Mouse (Mus musculus) midbrain, embryonic 13.5 days (tissue): ENCODE measurements around the gene Ctsh. TPM values are rescaled to one million over a fixed set of nuclear protein-coding genes. Genes with fewer than 3 reads are reported as not detected.

ENCODE experiments used
- ATAC-seq: fragments of 200-750 bp; cut with Nextera tagmentation; 2 replicates; pipeline ENCODE4 v1.8.0; 2017; ENCODE audit warnings: mild to moderate bottlenecking, moderate TSS enrichment, moderate library complexity
- H3K27ac ChIP-seq: fragments of 300-500 bp; sonication (generic); 2 replicates; pipeline ENCODE4 v1.5.1; 2015; ENCODE audit warnings: inconsistent platforms, mild to moderate bottlenecking, moderate library complexity
- H3K27me3 ChIP-seq: fragments of 300-500 bp; sonication (generic); 2 replicates; pipeline ENCODE4 v1.6.1; 2015; ENCODE audit warnings: mild to moderate bottlenecking, inconsistent platforms
- H3K36me3 ChIP-seq: fragments of 300-500 bp; sonication (generic); 2 replicates; pipeline ENCODE4 v1.6.1; 2015; ENCODE audit warnings: mild to moderate bottlenecking, inconsistent platforms
- H3K4me1 ChIP-seq: fragments of 300-500 bp; sonication (generic); replicated peaks from 2 replicates; pipeline ENCODE4 v1.6.1; 2015; ENCODE audit warnings: inconsistent platforms
- H3K4me2 ChIP-seq: fragments of 300-500 bp; sonication (generic); replicated peaks from 2 replicates; pipeline ENCODE4 v1.6.1; 2015; ENCODE audit warnings: moderate library complexity, mild to moderate bottlenecking, inconsistent platforms
- H3K4me3 ChIP-seq: fragments of 300-500 bp; sonication (generic); replicated peaks from 2 replicates; pipeline ENCODE4 v1.5.1; 2015; ENCODE audit warnings: mild to moderate bottlenecking, inconsistent platforms
- H3K9ac ChIP-seq: fragments of 300-500 bp; sonication (generic); replicated peaks from 2 replicates; pipeline ENCODE4 v1.6.1; 2015; ENCODE audit warnings: mild to moderate bottlenecking, inconsistent platforms
- H3K9me3 ChIP-seq: fragments of 300-500 bp; sonication (generic); 2 replicates; pipeline ENCODE4 v1.6.1; 2016; ENCODE audit warnings: mild to moderate bottlenecking, inconsistent platforms
- WGBS: fragments of 180-500 bp; shearing (Covaris S2); methylation state at CpG from one replicate; pipeline ENCODE4 v1.1.7; 2015; 5-methylcytosine and 5-hydroxymethylcytosine counted together
- polyA plus RNA-seq: library from polyadenylated mRNA; unstranded; fragments of >200 nt; fragmentation: Nextera tagmentation; extraction: Ambion mirVana; gene quantifications from 2 replicates; pipeline ENCODE4 v1.2.1, GENCODE M21; 2015

The Ctsh gene
- 13.4 and 13.9 TPM in 2 replicates for polyA plus RNA-seq

DNA sequence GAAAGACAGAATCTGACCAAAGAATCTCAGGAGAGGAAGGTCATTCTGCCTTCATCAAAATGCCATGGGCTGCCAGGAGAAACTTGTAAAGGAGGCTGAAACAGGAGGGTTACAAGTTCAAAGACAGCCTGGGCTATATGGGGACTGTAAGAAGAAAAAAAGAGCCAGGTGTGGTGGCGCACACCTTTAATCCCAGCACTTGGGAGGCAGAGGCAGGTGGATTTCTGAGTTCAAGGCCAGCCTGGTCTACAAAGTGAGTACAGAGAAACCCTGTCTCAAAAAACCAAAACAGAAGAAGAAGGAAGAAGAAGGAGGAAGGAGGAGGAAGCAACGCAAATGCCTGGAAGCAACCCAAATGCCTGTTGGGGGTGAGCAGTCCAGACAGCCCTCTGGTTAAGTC, at the start of gene Ctsh:
Ctsh (plus strand) TSS at position 301 of the 400 bp plus-strand sequence.
- WGBS: 81% methylated on average over 2 of the region's 2 CpGs
- peak within 1 kb of the TSS; percentile 84 for H3K4me2 ChIP-seq
- peak within 1 kb of the TSS; percentile 61 for H3K9ac ChIP-seq
- H3K9me3 ChIP-seq: no peaks in the 10 kb centered on the region
- no peak within 1 kb of the TSS for H3K27ac ChIP-seq
- peaks cover 4% of the 10 kb centered on the region; the same call in 1 of the 2 replicates for H3K27me3 ChIP-seq
- no peak for ATAC-seq
- H3K36me3 ChIP-seq: no peaks in the 10 kb centered on the region
- peak within 1 kb of the TSS; percentile 44 for H3K4me3 ChIP-seq
- H3K4me1 ChIP-seq: peaks cover 10% of the 10 kb centered on the region

DNA sequence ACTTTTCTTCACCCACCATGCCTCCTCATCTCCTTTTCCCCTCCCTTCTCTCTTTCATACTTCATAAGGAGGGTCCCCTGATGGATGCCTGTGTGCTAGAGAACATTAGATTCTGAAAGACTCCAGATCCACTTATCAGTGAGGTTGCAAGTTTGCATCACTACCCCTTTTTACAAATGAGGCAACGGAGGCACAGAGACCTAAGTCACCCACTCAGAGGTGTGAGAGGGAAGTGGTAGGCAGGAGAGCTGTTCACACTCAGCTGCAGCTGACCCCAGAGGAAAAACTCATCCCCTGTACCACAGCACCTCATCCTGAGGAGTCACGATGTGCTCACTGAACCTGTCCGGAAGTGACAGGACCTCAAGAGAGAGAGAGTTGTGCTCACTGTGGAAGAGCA, 47.5 kb upstream of the Ctsh start:
- Histone ChIP-seq H3K27me3 (no peaks in the 10 kb centered on the region), H3K4me1 (no peaks in the 10 kb centered on the region), H3K4me2 (no peak overlapping the region), H3K9me3 (no peaks in the 10 kb centered on the region), H3K9ac (no peak overlapping the region), H3K27ac (no peak overlapping the region), H3K36me3 (no peaks in the 10 kb centered on the region), H3K4me3 (no peak overlapping the region)
- ATAC-seq: no peak
- 94% methylated on average over 3 of the region's 3 CpGs for WGBS

GRCm38 (mm10) chr9:90007094-90007493, 46.9 kb upstream of the Ctsh start:
- Histone ChIP-seq H3K9ac (no peak overlapping the region), H3K4me2 (no peak overlapping the region), H3K9me3 (no peaks in the 10 kb centered on the region), H3K27me3 (no peaks in the 10 kb centered on the region), H3K4me1 (no peaks in the 10 kb centered on the region), H3K27ac (no peak overlapping the region), H3K4me3 (no peak overlapping the region), H3K36me3 (no peaks in the 10 kb centered on the region)
- 17% methylated on average over 2 of the region's 2 CpGs for WGBS
- ATAC-seq: no peak

GRCm38 (mm10) chr9:90008138-90008537, 45.8 kb upstream of the Ctsh start:
- ATAC-seq: 0 out of 2 replicates have a peak, but pooled peaks have one; percentile 34
- H3K9me3 ChIP-seq: no peaks in the 10 kb centered on the region

GRCm38 (mm10) chr9:90011849-90012248, 42.1 kb upstream of the Ctsh start:
- no peaks in the 10 kb centered on the region for H3K27me3 ChIP-seq
- no peaks in the 10 kb centered on the region for H3K9me3 ChIP-seq
- WGBS: 64% methylated on average over 2 of the region's 2 CpGs
- H3K4me1 ChIP-seq: no peaks in the 10 kb centered on the region
- H3K4me3 ChIP-seq: no peak overlapping the region
- ATAC-seq: no peak
- H3K9ac ChIP-seq: no peak overlapping the region
- no peak overlapping the region for H3K27ac ChIP-seq
- H3K4me2 ChIP-seq: no peak overlapping the region
- no peaks in the 10 kb centered on the region for H3K36me3 ChIP-seq

More at GRCm38 (mm10) chr9:90008138-90008537, 45.8 kb upstream of the Ctsh start:
- no peak overlapping the region for H3K27ac ChIP-seq
- H3K27me3 ChIP-seq: no peaks in the 10 kb centered on the region
- 86% methylated on average over 6 of the region's 6 CpGs for whole genome bisulfite sequencing
- no peak overlapping the region for H3K9ac ChIP-seq
- no peak overlapping the region for H3K4me2 ChIP-seq
- H3K4me1 ChIP-seq: no peaks in the 10 kb centered on the region
- no peak overlapping the region for H3K4me3 ChIP-seq
- no peaks in the 10 kb centered on the region for H3K36me3 ChIP-seq

DNA sequence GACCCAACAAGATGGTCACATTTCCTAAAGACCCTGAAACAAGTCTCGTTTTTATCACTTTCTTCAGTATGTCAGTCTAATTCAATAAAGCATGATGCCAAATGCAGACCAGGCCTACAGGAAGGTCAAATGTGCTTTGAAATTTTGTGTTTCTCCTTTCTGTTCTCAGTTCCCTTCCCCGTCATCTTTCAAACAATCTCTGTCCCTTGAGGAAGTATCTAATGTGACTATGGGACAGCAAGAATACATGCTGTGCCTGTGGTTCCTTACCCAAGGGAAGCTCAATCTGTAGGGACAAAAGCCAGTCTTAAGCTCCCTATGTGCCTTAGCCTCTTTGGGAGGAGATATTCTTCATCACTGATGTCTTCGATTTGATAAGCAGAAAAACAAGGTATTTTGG, 39.3 kb upstream of the Ctsh start:
- Histone ChIP-seq H3K4me1 (no peaks in the 10 kb centered on the region), H3K36me3 (no peaks in the 10 kb centered on the region), H3K27me3 (no peaks in the 10 kb centered on the region), H3K4me2 (no peak overlapping the region), H3K27ac (no peak overlapping the region), H3K9me3 (no peaks in the 10 kb centered on the region), H3K4me3 (no peak overlapping the region), H3K9ac (no peak overlapping the region)
- WGBS: 86% methylated on average over 3 of the region's 3 CpGs
- no peak for ATAC-seq

DNA sequence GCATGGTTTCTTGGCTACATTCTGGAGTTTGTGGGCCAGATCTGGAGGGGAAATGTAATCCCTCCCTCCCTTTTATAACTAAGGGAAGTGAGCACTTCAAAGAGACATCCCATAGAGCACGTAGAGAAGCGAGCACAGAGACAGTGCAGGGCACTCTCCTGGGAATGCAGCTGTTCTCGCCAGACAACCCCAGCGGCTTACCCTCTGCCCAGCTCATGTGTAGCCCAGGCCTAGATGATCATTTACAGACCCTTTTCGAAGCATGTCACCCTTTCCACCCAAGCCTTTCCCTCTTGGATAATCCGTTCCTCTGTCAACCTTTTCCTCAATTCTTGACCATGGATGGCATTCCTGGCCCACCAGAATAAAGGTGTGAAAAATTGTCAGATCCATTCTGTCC, 37.7 kb upstream of the Ctsh start:
- Histone ChIP-seq H3K9ac (no peak overlapping the region), H3K4me3 (no peak overlapping the region), H3K9me3 (no peaks in the 10 kb centered on the region), H3K27me3 (no peaks in the 10 kb centered on the region), H3K27ac (no peak overlapping the region), H3K4me1 (no peaks in the 10 kb centered on the region), H3K4me2 (no peak overlapping the region), H3K36me3 (no peaks in the 10 kb centered on the region)
- WGBS: 85% methylated on average over 6 of the region's 6 CpGs
- ATAC-seq: no peak

DNA sequence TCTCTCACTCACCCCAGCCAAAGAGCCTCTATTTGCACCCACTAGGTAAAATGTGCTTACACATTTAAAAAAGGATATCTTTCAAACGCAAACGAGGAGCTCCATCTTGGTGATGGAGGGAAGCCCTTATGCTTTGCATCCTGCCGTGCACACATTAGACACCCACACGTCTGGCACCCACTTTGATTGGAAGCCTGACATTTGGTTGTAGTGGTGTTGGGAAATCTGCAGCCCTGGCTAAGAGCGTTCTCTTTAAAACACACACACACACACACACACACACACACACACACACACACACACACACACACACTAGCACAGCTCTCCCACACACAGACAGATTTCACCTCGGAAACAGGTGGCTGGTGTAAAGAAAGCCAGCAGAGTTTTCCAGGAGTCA, 33.1 kb upstream of the Ctsh start:
- 87% methylated on average over 6 of the region's 6 CpGs for WGBS
- no peaks in the 10 kb centered on the region for H3K9me3 ChIP-seq
- no peaks in the 10 kb centered on the region for H3K4me1 ChIP-seq
- H3K4me2 ChIP-seq: no peak overlapping the region
- H3K9ac ChIP-seq: no peak overlapping the region
- ATAC-seq: no peak
- no peak overlapping the region for H3K27ac ChIP-seq
- H3K36me3 ChIP-seq: no peaks in the 10 kb centered on the region
- H3K4me3 ChIP-seq: no peak overlapping the region
- H3K27me3 ChIP-seq: no peaks in the 10 kb centered on the region

DNA sequence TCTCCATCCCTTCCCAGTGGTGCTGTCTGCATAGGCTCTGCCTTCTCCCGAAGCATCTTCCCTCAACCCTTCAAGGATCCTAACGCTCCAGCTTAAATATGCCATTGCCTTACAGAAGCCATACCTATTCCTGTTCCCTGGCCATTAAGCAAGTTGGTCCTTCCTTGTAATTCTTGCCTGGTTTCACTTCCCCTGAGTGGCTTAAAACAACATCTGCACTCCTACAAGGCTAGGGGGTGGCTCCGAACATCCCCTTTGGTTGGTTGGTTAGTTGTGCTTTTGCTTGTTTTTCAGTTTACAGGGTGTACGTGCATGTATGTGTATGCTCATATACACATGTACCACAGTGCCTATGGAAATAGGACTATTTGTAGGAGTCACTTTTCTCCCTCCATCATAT, 32.5 kb upstream of the Ctsh start:
- Histone ChIP-seq H3K4me1 (no peaks in the 10 kb centered on the region), H3K27ac (no peak overlapping the region), H3K9me3 (no peaks in the 10 kb centered on the region), H3K4me2 (no peak overlapping the region), H3K4me3 (no peak overlapping the region), H3K36me3 (no peaks in the 10 kb centered on the region), H3K27me3 (no peaks in the 10 kb centered on the region), H3K9ac (no peak overlapping the region)
- WGBS: 91% methylated on average over 4 of the region's 4 CpGs
- ATAC-seq: no peak

DNA sequence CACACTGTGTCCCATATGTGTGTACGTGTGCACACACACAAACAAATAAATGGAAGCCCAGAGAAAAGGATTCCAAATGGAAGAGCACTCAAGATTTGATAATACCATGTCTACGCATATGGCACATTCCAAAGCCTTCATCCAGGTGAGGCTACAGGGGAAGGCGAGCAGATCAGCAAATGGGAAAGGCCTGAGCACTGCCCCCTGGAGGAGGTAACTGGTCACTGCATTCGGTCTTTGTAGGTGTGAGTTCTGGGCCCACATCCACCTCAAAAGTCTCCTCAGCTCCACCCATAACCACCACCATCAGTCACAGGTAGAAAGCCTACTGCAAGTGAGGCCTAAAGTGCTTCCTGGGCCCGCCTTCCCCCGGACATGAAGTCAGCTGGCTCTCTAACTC, 26.2 kb upstream of the Ctsh start:
- no peak for ATAC-seq
- Histone ChIP-seq H3K27ac (no peak overlapping the region), H3K4me1 (no peaks in the 10 kb centered on the region), H3K9ac (no peak overlapping the region), H3K27me3 (no peaks in the 10 kb centered on the region), H3K4me3 (no peak overlapping the region), H3K9me3 (no peaks in the 10 kb centered on the region), H3K4me2 (no peak overlapping the region), H3K36me3 (no peaks in the 10 kb centered on the region)
- WGBS: 92% methylated on average over 6 of the region's 6 CpGs

GRCm38 (mm10) chr9:90033922-90034321, 20.0 kb upstream of the Ctsh start:
- no peak overlapping the region for H3K9ac ChIP-seq
- 85% methylated on average over 4 of the region's 4 CpGs for WGBS

GRCm38 (mm10) chr9:90035168-90035567, 18.8 kb upstream of the Ctsh start:
- Histone ChIP-seq H3K9me3 (no peaks in the 10 kb centered on the region), H3K27ac (no peak overlapping the region), H3K4me3 (no peak overlapping the region), H3K36me3 (no peaks in the 10 kb centered on the region), H3K9ac (no peak overlapping the region), H3K27me3 (no peaks in the 10 kb centered on the region), H3K4me1 (no peaks in the 10 kb centered on the region), H3K4me2 (no peak overlapping the region)
- no peak for ATAC-seq
- 70% methylated on average over 2 of the region's 2 CpGs for WGBS

More at GRCm38 (mm10) chr9:90033922-90034321, 20.0 kb upstream of the Ctsh start:
- H3K27me3 ChIP-seq: no peaks in the 10 kb centered on the region
- no peaks in the 10 kb centered on the region for H3K9me3 ChIP-seq
- H3K4me1 ChIP-seq: no peaks in the 10 kb centered on the region
- no peak for ATAC-seq
- H3K4me3 ChIP-seq: no peak overlapping the region
- no peak overlapping the region for H3K27ac ChIP-seq
- H3K4me2 ChIP-seq: no peak overlapping the region
- no peaks in the 10 kb centered on the region for H3K36me3 ChIP-seq

- Histone ChIP-seq H3K27me3 (no peaks in the 10 kb centered on the region), H3K9ac (no peak overlapping the region), H3K9me3 (no peaks in the 10 kb centered on the region), H3K4me1 (no peaks in the 10 kb centered on the region), H3K27ac (no peak overlapping the region), H3K36me3 (no peaks in the 10 kb centered on the region), H3K4me3 (no peak overlapping the region), H3K4me2 (no peak overlapping the region)
- 96% methylated on average over 3 of the region's 3 CpGs for whole genome bisulfite sequencing
- ATAC-seq: no peak
Observed at GRCm38 (mm10) chr9:90035794-90036193, 18.2 kb upstream of the Ctsh start.
